Mouse (Mus musculus): ENCODE results near the gene Serhl.
"Not testable (repeated sequence)": the region's sequence is repeated elsewhere in the genome, so short reads cannot be mapped to it uniquely, and the experiment has no call there.

Gene Serhl

DNA sequence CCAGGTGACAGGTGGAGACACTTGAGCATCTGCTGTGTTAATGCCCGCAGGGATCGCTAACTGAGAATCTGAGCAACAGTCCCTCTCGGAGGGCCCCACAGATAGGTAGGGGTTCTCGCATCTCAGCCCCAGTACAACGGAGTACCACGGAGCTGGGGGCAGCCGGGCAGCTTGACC, at the start of gene Serhl:
Gene Serhl (plus strand): TSS at position 78 of the 177 bp plus-strand sequence.
- DNase-seq, result no peak

DNA sequence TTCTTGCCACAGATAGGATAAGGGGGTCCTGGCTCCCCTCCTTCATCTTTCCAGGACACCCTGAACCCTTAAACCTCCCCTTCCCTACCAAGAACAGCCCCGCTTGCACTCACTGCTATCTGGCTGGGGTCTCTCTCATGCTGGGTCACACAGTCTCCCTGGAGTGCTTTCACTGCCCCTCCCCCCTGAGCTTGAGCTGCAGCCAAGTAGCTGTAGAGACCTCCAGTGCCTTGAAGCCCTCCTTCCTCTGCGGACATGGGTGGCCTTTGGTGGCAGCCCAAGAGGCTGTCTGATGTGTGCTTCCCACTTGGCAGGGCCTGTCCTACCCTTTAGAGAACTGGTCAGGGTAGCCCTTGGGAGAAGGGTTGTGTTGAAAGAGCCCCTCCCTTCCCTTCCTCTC, 49.1 kb upstream of the Serhl start:
- no peak for DNase-seq

DNA sequence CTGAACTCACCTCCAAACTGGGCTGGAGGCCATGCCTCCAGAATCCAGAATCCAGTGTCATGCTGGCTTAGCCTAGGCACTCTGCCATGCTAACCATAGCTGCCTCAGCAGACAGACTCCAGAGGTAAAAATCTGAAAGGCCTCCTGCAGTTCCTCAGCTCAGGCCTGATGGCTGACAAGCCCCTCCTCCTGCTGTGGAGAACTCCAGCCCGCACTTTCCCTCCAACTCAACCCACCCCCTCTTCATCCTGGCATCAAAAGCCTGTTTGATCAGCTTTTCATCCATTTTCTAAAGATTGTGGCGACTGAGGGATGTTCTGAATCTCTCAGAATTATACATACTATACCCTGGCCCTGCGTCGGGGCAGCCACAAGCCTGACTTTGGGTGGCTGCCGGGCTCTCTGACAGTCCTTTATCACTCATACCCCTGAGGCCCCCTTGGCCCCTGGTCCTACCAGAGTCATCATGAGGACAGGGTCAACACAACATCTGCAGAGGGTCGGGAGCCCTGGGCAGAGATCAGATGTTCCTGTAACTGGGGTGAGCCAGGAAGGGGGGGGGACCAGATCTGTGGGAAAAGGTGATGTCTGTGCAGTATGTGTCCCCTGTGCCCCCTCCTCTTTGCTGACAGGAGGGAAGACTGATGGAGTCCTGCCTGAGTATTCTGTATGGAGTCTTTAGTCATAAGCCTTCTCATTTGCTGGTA, 46.5 kb upstream of the Serhl start:
- no peak for DNase-seq

DNA sequence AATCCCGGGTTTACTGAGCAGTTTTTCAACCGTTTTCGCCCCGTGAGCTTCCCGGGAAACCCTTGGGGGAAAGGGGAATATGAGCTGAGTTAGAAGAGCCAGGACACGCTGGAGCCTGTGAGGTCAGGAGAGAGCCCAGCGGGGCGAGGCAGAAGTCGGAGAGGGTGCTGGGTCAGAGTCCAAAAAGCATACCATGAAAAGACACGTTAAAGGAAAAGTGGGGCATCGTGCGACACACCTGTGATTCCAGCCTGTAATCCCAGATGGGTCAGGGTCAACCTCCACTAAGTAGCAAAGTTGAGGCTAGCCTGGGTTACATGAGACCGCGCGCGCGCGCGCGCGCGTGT, 46.0 kb upstream of the Serhl start:
- no peak for DNase-seq

DNA sequence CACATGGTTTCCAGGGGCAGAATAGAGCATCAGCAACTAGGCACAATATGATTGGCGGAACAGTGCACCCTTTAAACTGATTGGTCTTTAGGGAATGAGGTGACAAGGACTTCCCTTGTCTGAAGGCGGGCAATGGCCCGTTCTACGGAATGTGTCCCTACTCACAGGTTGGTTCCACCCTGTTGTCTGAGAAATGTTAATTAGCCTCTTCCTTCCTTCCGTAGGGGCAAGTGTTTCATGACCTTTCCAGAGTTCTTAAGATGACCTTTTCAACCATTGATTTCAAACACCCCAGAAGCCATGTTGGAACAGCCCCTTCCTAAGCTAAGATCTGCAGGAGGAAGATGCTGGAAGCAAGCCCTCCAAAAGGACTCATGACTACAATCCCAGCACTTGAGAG, 43.7 kb upstream of the Serhl start:
- not testable (repeated sequence) for DNase-seq

DNA sequence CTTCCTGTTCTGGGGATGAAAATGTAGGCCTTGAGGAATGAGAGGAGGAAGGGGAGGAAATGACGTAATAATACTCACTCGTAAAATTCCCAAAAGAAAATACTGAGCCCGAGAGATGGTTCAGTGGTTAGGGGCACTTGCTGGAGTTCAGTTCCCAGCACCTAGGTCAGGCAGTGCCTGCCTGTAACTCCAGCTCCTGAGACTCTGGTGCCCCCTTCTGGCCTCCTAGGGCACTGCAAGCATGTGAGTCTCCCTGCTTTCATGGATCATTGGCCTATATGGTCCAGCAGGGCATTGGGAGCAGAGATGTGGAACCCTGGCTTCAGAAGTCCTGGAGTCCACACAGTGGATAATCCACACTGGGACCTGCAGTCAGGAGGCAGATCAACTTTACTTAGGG, 43.0 kb upstream of the Serhl start:
- no peak for DNase-seq

DNA sequence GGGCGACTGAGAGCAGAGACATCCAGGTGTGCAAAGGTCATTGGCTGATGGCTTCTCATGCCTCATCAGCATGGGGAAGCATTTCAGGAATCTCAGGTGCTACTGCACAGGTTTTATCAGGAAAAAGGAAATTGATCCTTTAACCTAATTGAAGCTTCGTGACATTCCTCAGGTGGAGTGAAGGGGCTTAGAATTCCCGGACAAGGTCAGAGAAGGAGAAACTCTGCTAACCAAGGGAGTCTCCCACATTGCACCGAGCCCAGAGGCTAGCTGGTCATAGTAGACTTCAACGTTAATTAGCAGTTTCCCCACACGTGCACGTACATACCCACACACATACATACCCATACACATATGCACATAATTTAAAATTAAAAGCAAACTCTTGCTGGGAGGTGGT, 42.6 kb upstream of the Serhl start:
- DNase-seq, result no peak

DNA sequence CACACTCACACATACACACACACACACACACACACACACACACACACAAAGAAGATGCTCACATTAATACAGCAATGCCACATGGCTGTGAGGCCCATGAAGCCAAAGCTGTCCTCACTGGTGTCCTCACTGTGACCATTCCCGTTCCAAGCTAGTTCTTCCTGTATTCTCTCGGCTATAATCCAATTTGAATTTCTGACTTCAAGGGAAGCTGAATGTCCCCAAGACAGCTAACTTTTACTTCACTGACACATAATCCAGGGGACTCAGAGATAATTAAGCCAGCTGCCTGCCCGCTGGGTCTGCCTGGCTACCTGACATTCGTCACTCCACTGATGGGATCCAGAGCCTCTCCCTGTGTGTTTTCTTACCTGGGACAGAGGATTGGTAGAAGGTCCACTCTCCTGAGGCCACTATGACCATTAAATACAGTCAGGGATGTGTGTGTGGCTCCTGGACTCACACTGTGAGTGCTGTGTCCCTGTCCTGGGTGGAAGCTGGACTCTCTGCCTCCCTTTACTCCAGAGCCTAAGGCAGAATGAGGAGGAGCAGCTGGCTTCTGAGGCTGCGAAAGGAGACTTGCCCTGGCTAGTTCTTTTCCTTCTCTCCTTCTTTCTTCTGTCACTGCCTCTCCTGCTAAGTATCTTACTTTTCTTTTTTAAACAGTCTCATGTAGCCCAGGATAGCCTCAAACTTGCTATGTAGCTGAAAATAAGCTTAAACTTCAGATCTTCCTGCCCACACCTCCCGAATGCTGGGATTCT, 36.8 kb upstream of the Serhl start:
- DNase-seq, result no peak

DNA sequence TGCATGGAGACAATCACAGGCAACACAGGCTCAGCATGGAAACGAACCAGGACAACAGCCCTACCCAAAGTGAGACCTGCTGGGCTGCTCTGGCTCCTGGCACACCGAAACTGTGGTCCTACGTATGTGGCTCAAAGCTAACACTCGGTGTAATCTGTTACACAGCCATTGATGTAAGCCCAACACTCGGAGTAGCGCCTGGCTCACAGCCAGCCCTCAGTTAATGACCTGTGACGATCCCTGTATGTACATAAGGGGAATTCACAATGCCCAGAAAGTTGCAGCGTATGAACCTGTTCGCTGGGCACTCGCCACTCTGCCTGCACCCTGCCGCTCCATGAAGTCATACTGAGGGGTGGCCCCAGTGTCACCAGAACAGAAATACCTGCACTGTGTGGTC, 36.0 kb upstream of the Serhl start:
- DNase-seq, result peak in 1 of 2 experiments; percentile 22

DNA sequence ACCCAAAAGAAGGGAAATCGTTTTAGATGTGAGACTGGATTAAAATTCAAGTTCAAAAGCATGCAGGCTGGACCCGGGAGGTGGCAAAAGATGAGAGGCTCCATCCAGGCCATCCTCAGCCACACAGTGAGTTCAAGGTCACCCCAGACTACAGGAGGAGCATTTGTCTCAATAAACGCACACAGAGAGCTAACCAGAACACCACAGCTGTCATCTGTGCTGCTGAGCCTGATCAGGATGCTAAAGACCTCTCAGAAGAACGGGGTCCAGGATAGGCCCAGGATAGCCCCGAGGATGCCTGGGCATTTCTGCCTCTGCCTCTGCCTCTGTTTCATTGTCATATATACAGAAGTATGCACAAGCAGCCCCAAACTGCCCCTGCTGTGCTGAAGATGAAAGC, 33.7 kb upstream of the Serhl start:
- no peak for DNase-seq

DNA sequence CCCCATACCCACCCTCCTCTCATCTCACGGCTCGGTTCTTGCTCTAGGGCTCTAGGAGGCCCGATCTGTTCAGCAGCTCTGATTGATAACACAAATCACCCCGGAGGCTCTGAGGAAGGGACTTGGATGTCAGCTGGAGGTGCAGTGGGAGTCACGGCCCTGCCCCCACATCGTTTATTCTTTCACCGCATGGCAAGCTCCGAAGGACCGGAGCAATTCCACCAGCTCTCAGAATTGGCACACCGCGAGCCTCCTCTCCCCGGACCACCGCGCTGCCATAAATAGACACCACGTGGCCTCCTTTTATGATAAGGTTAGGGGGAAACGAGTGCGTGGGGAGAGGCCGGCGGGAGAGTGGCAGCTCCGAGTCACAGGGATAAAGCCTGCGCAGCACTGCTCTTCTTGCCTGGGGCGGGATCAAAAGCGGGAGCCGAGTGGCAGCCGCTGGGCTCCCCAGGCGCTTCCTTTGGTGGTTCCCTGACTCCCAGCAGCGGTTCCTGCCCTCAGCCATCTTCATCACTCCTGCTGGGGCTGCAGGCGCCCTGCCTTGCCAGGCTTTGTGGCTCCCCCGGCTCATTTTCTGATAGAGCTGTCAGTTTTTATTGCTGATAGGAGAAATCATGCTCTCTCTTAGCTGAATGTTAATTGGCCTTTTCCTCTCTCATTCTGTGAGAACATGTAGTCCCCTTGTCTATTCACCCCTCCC, 32.8 kb upstream of the Serhl start:
- no peak for DNase-seq

DNA sequence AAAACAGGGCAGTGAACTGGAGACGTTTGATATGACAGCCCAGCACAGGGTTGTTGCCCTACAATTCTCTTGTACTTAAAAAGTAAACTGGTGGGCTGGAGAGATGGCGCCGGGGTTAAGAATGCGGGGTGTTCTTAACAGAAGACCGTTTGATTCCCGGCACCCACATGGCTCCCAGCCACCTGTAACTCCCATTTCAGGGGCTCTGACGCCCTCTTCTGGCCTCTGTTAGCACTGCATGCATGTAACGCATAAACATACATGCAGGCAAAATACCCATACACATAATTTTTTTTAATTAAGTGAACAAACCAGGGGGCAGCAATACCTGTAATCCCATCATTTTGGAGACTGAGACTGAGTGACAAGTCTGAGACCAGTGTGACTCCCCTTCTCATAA, 31.8 kb upstream of the Serhl start:
- DNase-seq, result no peak

DNA sequence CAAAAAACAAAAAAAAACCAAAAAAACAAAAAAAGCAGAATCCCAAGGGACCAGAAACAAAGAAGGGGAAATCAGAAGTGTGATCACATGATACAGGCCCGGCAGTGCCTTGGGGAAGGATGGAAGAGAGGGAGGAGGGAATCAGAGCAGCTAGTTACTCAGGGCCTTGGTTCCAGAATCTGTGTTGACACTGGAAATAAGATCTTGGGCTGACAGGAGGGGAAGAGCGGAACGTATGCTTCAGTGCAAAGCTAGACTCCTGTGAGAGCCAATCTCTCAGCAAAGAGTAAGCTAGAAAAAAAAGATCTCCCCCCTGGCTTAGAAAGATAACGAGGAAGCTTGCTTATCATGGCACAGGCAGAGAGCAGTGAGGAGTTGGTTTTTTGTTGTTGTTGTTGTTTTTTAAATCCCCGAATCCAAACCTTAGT, 30.1 kb upstream of the Serhl start:
- no peak for DNase-seq

DNA sequence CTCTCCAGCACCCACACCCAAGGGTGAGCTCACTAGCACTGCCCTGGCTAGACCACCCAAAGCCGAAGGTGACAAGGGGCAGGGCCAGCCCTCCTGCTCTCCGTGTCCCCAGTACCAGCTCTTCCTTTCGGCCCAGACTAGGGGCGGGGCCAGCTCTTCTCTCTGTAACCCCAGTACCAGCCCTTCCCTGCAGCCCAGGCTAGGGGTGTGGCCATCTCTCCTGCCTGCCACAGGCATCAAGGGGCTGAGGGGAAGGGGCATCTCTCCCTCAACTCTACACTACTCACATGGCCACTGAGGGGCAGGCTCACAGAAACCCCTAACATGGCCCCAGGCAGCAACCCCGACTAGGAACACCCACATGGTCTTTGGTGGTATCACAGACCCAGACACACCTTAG, 27.6 kb upstream of the Serhl start:
- DNase-seq, result no peak

DNA sequence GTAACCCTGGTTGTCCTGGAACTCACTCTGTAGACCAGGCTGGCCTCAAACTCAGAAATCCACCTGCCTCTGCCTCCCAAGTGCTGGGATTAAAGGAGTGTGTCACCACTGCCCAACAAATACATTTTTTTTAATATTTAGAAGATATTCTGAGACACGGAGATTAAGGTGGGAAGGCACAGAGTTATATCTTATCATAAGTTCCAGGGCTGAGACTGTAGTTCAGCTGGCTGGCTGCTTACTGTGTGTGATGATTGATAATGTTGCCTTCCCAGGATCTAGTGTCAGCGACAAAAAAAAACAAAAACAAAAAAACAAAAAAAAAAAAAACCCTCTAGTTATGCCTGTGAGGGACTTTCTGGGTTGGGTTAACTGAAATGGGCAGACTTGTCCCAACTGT, 26.7 kb upstream of the Serhl start:
- not testable (repeated sequence) for DNase-seq

DNA sequence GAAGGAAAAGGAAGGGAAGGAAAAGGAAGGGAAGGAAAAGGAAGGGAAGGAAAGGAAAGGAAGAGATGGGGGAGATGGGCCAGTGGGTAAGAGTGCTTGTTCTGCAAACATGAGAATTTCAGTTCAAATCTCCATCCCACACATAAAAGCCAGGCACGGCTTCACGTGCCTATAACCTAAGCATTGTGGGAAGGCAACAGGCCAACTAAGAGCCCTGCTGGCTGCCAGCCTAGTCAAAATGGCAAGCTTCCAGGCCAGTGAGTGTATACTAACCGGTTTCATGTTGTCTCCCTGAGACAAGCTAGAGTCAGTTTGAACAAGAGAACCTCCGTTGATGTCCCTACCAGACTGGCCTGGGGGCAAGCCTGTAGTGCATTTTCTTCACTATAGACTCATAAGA, 23.8 kb upstream of the Serhl start:
- DNase-seq, result peak; percentile 70 to 84

DNA sequence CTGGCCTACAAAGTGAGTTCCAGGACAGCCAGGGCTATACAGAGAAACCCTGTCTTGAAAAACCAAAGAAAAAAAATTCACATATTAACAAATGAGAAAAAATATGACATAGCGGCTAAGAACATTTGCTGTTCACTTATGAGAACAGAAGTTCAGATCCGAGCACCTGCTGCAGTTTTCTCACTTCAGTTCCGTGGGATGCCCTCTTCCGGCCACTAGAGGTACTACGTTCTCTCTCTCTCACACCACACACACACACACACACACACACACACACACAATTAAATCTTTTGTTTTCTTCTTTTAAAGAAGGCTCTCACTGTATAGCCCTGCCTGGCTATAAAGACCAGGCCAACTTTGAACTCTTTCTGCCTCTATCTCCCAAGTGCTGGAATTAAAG, 21.0 kb upstream of the Serhl start:
- DNase-seq, result no peak

DNA sequence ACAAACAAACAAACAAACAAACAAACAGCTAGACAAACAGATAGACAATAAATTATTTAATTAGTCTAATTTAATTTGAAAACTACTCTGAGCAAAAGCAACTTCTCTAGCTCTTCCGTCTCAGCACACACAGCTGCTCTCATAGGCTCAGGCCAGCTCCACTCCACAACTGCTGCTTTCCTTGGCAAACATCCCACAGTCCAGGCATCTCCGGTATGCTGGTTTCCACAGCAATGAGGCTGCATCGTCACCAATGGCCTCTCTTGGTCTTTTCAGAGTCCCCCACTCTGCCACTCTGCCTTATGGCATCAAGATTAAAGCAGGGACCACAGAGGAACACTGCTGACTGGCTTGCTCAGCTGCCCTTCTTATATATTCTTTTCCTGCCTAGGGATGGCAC, 18.4 kb upstream of the Serhl start:
- DNase-seq, result peak; percentile 50 to 74

DNA sequence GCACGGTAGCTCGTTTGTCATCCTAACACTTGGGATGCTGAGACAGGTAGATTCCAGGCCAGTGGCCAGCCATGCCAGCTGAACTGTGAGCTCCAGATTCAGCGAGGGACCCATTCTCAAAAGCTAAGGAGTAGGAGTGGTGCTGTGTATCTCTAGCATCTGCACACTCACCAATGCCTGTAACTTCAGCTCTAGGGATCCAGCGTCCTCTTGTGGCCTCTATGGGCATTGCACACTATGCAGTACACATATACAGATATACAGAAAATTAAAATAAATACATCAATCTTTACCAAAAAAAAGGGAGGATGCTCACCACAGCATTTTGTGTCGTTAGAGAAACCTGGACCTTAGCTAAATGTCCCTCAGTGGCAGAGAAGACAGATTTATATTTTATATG, 17.6 kb upstream of the Serhl start:
- DNase-seq, result no peak

DNA sequence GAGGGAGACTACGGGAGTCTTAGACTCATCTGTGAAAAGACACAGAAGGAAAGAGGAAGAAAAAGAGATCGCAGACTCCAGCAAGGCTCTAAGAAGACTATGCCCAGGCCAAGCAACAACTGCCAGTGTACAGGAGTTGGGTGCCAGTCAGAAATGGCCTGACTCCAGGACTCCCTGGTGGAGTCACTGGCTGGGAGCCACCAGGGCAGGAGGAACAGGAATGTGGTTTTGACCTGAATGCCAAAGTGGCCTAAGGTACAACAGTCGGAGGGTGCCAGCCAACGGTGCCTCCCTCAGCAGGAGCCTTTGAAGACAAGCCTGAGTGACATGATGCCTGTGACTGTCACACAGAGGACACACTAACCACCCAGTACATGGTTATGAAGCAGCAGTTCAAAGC, 15.1 kb upstream of the Serhl start:
- DNase-seq, result peak; percentile 81 to 85

DNA sequence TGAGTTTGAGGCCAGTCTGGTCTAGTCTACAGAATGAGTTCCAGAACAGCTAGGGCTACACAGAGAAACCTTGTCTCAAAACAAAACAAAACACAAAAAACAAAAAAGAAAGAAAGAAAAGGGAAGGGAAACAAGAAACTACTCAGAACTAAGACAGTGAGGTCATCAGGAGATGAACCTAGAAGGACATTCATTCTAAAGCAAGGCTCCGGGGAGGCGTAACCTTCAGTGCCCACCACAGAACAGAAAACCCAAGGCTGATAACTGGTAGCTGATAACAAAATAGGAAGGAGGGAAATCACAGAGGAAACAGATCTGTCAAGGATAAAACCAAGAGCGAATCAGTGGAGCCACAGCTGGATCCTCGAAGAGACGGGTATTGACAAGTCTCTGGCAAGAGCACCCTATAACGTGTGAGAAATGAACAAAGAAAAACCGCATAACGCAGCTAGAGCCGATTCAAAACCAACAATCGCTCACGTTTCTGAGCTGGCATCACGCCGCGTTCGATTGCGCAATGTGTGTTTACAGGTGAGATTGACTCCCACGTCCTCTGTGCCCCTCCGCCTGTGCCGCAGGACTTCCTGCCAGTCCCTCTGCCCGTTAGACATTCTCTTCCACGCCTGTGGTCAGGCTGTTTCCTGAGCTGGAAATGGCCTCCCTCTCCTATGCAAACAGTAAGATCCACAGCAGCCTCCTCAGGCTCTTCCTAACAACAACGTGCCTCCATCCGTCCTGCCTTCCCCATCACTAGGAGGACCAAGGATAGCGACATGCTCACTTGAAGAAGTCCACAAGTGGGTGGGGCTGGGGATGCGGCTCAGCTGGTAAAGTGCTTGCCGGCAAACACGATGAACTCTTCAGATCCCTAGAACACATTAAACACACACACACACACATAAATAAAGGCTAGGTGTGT, 13.4 kb upstream of the Serhl start:
- no peak for DNase-seq

DNA sequence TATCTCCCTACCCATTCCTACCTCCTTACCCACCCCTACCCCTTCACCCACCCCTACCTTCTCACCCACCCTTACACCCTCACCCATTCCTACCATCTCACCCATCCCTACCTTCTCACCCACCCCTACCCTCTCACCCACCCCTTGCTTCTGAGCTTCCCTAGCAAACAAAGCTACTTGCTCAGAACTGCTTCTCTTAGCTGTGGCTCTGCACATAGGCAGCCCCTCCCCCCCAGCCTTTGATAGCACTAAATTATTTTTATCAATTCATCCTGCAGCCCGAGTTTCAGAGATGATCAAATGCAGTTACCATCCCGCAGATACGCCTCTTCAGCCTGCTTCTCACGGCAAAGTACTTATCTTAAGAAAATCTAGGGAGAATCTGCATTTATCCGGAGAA, 5.8 kb upstream of the Serhl start:
- DNase-seq, result no peak

DNA sequence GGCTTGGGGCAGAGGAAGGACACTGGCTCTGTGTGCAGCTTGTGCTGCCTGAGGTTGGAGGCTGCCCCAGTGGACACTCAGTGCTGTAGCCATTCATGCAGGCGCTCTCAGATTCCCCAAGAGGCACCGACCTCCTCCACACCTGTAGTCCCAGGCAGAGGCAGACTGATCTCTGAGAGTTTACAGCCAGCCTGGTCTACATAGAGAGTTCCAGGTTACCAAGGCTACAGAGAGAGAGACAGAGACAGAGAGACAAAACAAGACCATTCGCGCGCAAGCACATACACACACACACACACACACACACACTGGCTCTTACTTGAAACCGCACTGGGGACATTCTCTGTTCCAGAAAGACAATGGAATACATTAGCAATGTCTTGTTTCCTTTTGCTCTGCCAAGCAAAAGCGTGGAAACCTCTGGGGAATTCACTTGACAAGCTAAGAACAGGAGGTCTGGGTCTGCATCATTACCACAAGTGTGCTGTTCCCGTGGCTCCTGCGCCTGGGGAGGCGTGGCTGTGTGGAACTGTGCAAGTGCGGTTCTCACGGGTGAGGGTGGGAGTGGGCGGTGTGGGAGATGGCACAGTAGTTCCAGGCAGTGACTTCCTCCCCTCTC, 5.2 kb upstream of the Serhl start:
- DNase-seq, result peak; percentile 13 to 26
